Mouse (Mus musculus) cortical plate, adult 2 months (tissue): ENCODE data around the gene Pdgfd. TPM values are rescaled to one million over a fixed set of nuclear protein-coding genes. Genes with fewer than 3 reads are reported as not detected.
A peak's percentile ranks its signal among the peaks of the same experiment; 100 is the strongest.
"Not testable (repeated sequence)": the region's sequence is repeated elsewhere in the genome, so short reads cannot be mapped to it uniquely, and the experiment has no call there.

Experiments used
- H3K27ac ChIP-seq: fragments of 200-500 bp; 2 replicates; pipeline ENCODE4 v1.5.1; 2012; ENCODE audit warnings: low read length, control low read depth, inconsistent platforms; ENCODE audit not compliant: insufficient read depth
- H3K4me1 ChIP-seq: fragments of 200-500 bp; 2 replicates; pipeline ENCODE4 v1.6.1; 2011; ENCODE audit warnings: low read length; ENCODE audit not compliant: control insufficient read depth, insufficient read depth
- H3K4me3 ChIP-seq: fragments of 200-500 bp; 2 replicates; pipeline ENCODE4 v1.5.1; 2011; ENCODE audit warnings: mild to moderate bottlenecking, low read length, control low read depth; ENCODE audit not compliant: insufficient read depth
- CTCF ChIP-seq: fragments of 200-500 bp; IDR thresholded peaks from 2 replicates; pipeline ENCODE4 v1.5.1; 2011; ENCODE audit warnings: mild to moderate bottlenecking, control low read depth, low read length; ENCODE audit not compliant: insufficient read depth; ENCODE audit errors: extremely low read depth
- POLR2A ChIP-seq: fragments of 200-500 bp; IDR thresholded peaks from 2 replicates; pipeline ENCODE4 v1.6.1; 2011; ENCODE audit warnings: mild to moderate bottlenecking, low read length, control low read depth; ENCODE audit not compliant: insufficient read depth; ENCODE audit errors: extremely low read depth
- polyA plus RNA-seq: library from polyadenylated mRNA; depleted of rRNA; stranded (reverse); fragments of >200 nt; gene quantifications from 2 replicates; pipeline ENCODE4 v1.2.3, GENCODE M21; 2012; rRNA removed

The Pdgfd gene
- polyA plus RNA-seq = 2.4 and 2.6 TPM in 2 replicates

DNA sequence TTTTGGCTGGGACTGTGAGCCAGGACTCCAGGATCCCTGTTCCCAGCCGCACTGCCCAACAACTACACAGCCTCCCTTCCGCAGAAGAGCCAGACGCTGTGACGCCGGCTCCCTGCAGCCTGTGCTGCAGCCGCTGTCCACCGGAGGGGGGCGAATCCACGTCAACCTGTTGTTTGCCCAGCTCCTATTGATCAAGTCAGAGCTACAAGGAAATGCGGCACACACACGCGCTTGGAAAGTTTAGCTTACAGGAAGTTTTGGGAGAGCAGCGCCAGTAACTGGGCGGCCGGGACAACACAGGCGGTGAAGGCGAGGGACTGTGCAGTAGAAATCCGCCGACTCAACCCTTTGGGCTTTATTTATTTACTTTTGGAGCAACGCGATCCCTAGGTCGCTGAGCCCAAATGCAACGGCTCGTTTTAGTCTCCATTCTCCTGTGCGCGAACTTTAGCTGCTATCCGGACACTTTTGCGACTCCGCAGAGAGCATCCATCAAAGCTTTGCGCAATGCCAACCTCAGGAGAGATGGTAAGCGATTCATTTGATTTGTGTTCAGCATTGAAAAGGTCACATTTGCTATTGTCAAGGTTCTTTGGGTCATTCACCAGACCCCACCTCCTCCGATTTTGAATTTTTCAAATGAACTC, at the start of gene Pdgfd:
Gene Pdgfd (plus strand): TSS at position 194 of the 647 bp plus-strand sequence.
- H3K27ac ChIP-seq = peak within 1 kb of the TSS; percentile 83
- H3K4me3 ChIP-seq = peak within 1 kb of the TSS; percentile 37
- TF ChIP-seq CTCF = no peak
- TF ChIP-seq POLR2A = no peak
- H3K4me1 ChIP-seq = no peaks in the 10 kb centered on the region

DNA sequence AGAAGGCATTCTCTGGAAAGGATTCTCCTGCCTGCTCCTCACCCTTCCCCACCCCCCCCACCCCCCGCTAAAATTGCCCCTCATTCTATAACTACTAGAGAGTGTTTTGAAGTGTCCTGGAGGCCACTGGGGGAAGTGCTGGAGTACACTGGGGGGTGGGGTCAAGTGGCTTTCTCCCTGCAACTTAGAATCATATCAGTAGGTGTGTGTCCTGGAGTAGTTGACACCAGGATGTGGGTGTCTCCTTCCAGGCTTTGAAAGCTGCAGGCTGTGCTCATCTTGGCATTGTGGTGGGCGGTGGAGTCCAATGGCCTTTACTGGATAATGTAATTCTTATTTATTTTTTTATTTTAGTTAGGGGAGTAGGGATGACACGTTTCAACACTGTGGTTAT, 651 bp downstream of the Pdgfd start:
- Histone ChIP-seq H3K4me1 (no peaks in the 10 kb centered on the region), H3K27ac (peak overlapping the region; percentile 83; the same call in 1 of the 2 replicates), H3K4me3 (no peak overlapping the region; the same call in 1 of the 2 replicates)
- TF ChIP-seq CTCF = no peak
- no peak for TF ChIP-seq POLR2A

- Histone ChIP-seq H3K4me3 (no peak overlapping the region), H3K4me1 (no peaks in the 10 kb centered on the region), H3K27ac (no peak overlapping the region)
- TF ChIP-seq CTCF = no peak
- no peak for TF ChIP-seq POLR2A
Measured at GRCm38 (mm10) chr9:6170962-6171361, 2.6 kb downstream of the Pdgfd start.

DNA sequence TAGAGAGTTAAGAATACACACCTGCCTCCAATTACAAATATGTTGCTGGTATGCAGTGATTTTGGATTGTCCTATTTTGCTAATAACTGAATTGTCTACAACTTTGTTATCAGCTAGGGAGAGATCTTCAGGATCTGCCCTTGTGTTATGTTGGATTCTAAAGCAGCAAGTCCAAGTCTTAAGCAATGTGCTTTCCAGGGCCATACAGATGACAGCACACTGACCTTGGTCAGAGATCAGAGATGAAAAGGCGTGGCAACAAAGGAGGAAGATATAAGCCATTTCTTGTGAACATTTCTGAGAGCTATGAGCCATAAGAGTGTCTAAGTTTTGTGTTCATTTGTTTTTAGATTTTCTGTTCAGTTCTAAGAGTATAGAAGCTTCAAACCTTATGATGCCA, 4.9 kb downstream of the Pdgfd start:
- TF ChIP-seq POLR2A (no peak), CTCF (no peak)
- Histone ChIP-seq H3K4me3 (no peak overlapping the region), H3K4me1 (no peaks in the 10 kb centered on the region), H3K27ac (no peak overlapping the region)

DNA sequence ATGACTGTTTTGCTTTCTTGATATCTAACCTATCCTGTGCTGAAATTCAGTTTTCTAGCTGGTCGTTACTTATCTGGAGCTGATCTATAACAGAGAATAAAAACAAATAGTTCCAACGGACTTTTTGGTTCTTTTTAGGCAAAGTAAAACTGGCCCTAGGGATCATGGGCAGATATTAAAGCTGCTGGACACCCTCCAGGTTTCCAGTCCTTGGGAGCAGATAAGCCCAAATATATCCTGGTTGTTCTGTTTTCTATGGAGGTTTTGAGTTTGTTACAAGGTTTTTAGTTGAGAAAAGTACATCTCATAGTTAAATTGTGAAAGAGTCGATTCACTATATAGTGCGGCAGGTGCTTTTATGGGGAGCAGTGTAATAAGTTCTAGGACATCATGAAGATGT, 7.3 kb downstream of the Pdgfd start:
- Histone ChIP-seq H3K4me1 (no peaks in the 10 kb centered on the region), H3K27ac (no peak overlapping the region)
- TF ChIP-seq CTCF (no peak), POLR2A (no peak)

GRCm38 (mm10) chr9:6182307-6182923, 14.0 kb downstream of the Pdgfd start:
- Histone ChIP-seq H3K27ac (no peak overlapping the region), H3K4me3 (no peak overlapping the region), H3K4me1 (no peaks in the 10 kb centered on the region)
- TF ChIP-seq CTCF (no peak), POLR2A (no peak)

More for the DNA sequence above, 7.3 kb downstream of the Pdgfd start:
- H3K4me3 ChIP-seq = no peak overlapping the region

GRCm38 (mm10) chr9:6187955-6188354, 19.6 kb downstream of the Pdgfd start:
- TF ChIP-seq CTCF (no peak), POLR2A (no peak)
- no peak overlapping the region for H3K27ac ChIP-seq
- H3K4me1 ChIP-seq = no peaks in the 10 kb centered on the region
- no peak overlapping the region for H3K4me3 ChIP-seq

DNA sequence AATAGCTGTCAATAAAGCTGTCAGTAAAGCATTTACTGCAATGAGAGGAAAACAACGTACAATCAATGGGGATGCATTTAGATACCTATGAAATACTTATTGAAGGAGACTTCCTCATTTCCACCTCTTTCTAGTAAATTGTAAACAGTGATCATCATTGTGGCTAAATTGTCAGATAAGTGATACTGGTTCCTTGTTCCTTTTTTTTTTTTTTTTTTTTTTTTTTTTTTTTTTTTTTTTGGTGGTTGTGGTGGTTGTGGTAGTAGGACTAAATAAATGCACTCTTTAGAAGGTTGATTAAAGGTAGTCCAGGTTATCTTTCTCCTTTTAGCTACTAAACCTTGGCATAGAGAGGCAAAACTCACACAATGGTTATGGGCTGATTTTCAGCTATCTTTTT, 25.0 kb downstream of the Pdgfd start:
- TF ChIP-seq POLR2A (no peak), CTCF (no peak)
- Histone ChIP-seq H3K4me3 (no peak overlapping the region), H3K4me1 (no peaks in the 10 kb centered on the region), H3K27ac (no peak overlapping the region)

DNA sequence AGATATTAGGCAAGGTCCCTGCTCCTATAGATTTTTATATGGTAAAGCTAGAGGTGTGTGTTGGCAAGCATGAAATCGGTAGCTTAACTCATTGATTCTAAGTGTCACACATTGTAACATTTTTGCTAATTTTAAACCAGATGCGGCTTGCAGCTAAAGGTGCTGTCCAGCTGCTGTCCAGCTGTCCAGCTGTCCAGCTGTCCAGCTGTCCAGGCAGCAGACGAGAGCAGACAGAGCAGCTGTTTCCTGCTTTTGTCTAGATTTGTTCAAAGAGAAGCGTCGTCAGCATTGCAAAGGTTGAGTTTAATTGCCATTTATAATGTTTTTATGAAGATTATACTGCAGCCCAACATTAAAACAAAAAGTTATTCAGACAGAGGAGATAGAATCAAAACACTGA, 44.5 kb downstream of the Pdgfd start:
- no peak for TF ChIP-seq CTCF
- TF ChIP-seq POLR2A = no peak
- Histone ChIP-seq H3K4me1 (no peaks in the 10 kb centered on the region), H3K27ac (no peak overlapping the region), H3K4me3 (no peak overlapping the region)

- Histone ChIP-seq H3K4me3 (no peak overlapping the region), H3K27ac (no peak overlapping the region), H3K4me1 (no peaks in the 10 kb centered on the region)
- TF ChIP-seq CTCF (no peak), POLR2A (no peak)
Measured at GRCm38 (mm10) chr9:6217505-6217904, 49.1 kb downstream of the Pdgfd start.

GRCm38 (mm10) chr9:6235982-6236381, 67.6 kb downstream of the Pdgfd start:
- not testable (repeated sequence) for H3K27ac ChIP-seq, H3K4me1 ChIP-seq, H3K4me3 ChIP-seq
